Mouse (Mus musculus): Measurements from ENCODE around the gene Psma6.

Psma6 gene

DNA sequence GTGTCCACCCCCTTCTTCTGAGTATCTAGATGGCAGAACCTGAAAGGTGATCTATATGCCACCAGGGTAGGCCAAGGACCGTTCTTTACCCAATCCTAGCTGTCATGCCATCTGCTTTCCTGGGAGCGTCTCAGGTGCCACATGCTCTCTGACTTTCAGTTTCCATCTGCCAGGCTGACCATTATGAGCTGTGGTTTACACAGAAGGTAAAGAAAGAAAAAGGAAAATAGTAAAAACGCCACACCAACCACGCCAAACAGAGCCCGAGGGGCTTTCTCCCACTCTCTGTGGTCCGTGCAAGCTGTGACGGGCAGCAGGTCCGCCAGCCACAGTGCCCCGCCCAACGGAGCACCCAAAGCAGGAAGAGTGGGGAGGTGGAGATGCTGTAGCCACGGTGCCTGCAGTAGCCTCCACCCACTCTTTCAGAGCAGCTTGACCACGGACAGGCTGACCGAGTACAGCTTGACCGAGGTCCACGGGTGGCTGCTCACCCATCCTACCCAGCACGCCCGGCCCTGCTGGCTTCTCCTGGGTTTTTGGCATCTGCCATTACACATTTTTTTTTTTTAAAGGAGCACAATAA, 81.5 kb downstream of the Psma6 start:
- peak; percentile 56 for DNase-seq

GRCm38 (mm10) chr12:55466088-55466701, 82.2 kb downstream of the Psma6 start:
- DNase-seq, result no peak

DNA sequence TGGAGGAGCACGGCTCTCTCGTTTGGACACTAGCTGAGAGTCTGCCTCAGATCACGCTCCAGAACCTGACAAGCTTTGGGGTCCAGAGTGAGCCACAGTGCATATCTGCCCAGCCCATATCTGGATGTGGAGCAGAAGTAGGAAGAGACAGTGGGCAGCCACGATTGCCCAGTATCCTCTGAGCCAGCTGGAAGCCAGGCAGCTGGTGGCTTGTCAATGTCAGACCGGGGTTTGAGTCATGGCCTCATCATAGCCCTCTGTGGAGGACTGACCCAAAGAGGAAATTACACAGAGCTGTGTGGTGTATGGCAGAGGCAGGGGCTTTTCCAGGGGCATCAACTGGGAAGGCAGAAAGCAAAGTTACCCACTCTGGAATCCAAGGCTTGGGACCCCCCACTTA, 82.8 kb downstream of the Psma6 start:
- no peak for DNase-seq

DNA sequence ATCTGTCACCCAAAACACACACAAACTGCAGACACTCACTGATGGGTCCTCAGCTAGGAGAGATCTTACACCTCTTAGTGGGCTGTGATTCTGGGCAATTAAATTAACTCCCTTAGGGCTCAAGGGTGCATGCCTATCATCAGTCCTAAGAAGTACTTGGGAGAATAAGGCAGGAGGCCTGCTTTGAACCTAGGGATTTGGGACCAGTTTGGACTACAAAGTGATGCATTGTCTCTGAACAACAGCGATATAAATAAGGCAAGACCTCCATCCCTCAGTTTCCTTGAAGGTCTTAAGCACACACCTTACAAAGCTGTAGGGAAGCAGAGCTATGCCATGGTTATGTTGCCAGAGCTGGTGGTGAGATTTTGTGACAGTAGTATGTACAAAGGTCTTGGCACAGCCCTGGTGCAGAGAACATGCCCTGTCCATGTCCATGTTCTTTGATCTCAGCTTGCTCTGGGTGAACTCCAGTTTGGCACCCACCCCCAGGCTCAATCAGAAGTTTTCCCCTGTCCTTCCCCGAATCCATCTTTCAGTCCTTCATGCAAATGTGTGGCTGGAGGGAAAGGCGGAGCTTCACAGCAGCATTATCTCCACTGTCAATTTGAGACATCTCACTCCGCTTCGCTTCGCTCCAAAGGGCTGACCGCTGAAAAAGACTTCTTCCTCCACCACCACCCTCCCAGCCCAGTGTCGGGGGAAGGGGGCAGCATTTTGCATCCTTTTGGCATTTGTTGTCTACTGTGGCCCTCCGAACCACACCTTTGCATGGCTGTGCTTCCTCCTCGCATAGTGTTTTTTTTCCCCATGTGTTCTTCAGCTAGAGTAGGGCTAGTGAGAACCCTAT, 83.5 kb downstream of the Psma6 start:
- DNase-seq, result no peak

Data from kidney, adult 18-20 months (tissue).